Mouse (Mus musculus): Measurements from ENCODE around the gene Sept8. TPM values are rescaled to one million over a fixed set of nuclear protein-coding genes. Genes with fewer than 3 reads are reported as not detected.

Sept8 gene
- polyA plus RNA-seq, 1 experiment = 15.6 TPM

- DNase-seq = no peak
- no peak overlapping the region for H3K27ac ChIP-seq (ENCODE audit: insufficient read depth, low read depth, low read length)
- H3K27me3 ChIP-seq (replicated peaks; ENCODE audit: control insufficient read depth, insufficient read depth, low read length) = no peaks in the 10 kb centered on the region
- H3K36me3 ChIP-seq (ENCODE audit: control insufficient read depth, insufficient read depth, low read length) = peaks cover 1% of the 10 kb centered on the region
- H3K4me3 ChIP-seq (ENCODE audit: insufficient read depth, low read depth, low read length) = no peak overlapping the region
- H3K4me1 ChIP-seq (ENCODE audit: control insufficient read depth, insufficient read depth, low read length) = no peaks in the 10 kb centered on the region
- WGBS = 84% methylated on average over 8 of the region's 8 CpGs
- TF ChIP-seq CTCF (conservative IDR thresholded peaks at IDR 0.05; ENCODE audit: insufficient read depth, insufficient read length, low read depth, low read length) (no peak), POLR2A (IDR thresholded peaks at IDR 0.05; ENCODE audit: low read depth, low read length) (no peak)
These were observed 69.2 kb downstream of the Sept8 start for GRCm38 (mm10) chr11:53588279-53588678.

GRCm38 (mm10) chr11:53590368-53590768 is 71.3 kb downstream of the Sept8 start:
- DNase-seq = no peak
- TF ChIP-seq CTCF (conservative IDR thresholded peaks at IDR 0.05; ENCODE audit: insufficient read depth, insufficient read length, low read depth, low read length) (peak; percentile 64), POLR2A (IDR thresholded peaks at IDR 0.05; ENCODE audit: low read depth, low read length) (no peak)
- H3K4me1 ChIP-seq (ENCODE audit: control insufficient read depth, insufficient read depth, low read length) = no peaks in the 10 kb centered on the region
- no peaks in the 10 kb centered on the region; the same call in none of the 2 replicates for H3K36me3 ChIP-seq (ENCODE audit: control insufficient read depth, insufficient read depth, low read length)
- H3K27ac ChIP-seq (ENCODE audit: insufficient read depth, low read depth, low read length) = no peak overlapping the region
- no peak overlapping the region for H3K4me3 ChIP-seq (ENCODE audit: insufficient read depth, low read depth, low read length)
- H3K27me3 ChIP-seq (replicated peaks; ENCODE audit: control insufficient read depth, insufficient read depth, low read length) = no peaks in the 10 kb centered on the region
- 58% methylated on average over 15 of the region's 15 CpGs for WGBS

- Histone ChIP-seq H3K27ac (ENCODE audit: insufficient read depth, low read depth, low read length) (no peak overlapping the region), H3K4me1 (ENCODE audit: control insufficient read depth, insufficient read depth, low read length) (no peaks in the 10 kb centered on the region), H3K36me3 (ENCODE audit: control insufficient read depth, insufficient read depth, low read length) (no peaks in the 10 kb centered on the region; the same call in none of the 2 replicates), H3K27me3 (replicated peaks; ENCODE audit: control insufficient read depth, insufficient read depth, low read length) (no peaks in the 10 kb centered on the region), H3K4me3 (ENCODE audit: insufficient read depth, low read depth, low read length) (no peak overlapping the region)
- DNase-seq = no peak
- TF ChIP-seq POLR2A (IDR thresholded peaks at IDR 0.05; ENCODE audit: low read depth, low read length) (no peak), CTCF (conservative IDR thresholded peaks at IDR 0.05; ENCODE audit: insufficient read depth, insufficient read length, low read depth, low read length) (no peak)
- 93% methylated on average over 5 of the region's 5 CpGs for WGBS
These were observed 72.1 kb downstream of the Sept8 start for GRCm38 (mm10) chr11:53591116-53591515.

Other genes with a start within 250 kb of the Sept8 start
- 21.1 and 24.8 TPM in 2 replicates for gene Hspa4, start 218.8 kb upstream of the Sept8 start, polyA plus RNA-seq (2012; rRNA removed)
- 4.9 and 5.0 TPM in 2 replicates for gene Zcchc10, start 194.6 kb upstream of the Sept8 start, polyA plus RNA-seq (2012; rRNA removed)
- 18.0 and 18.7 TPM in 2 replicates for gene Aff4, start 168.4 kb upstream of the Sept8 start, polyA plus RNA-seq (2012; rRNA removed)
- gene Leap2, start 96.1 kb upstream of the Sept8 start, polyA plus RNA-seq (2012; rRNA removed) = not detected in 2 replicates
- 1,048 and 1,200 TPM in 2 replicates for gene Uqcrq, start 88.4 kb upstream of the Sept8 start, polyA plus RNA-seq (2012; rRNA removed)
- gene Gdf9, start 88.2 kb upstream of the Sept8 start, polyA plus RNA-seq (2012; rRNA removed) = 0.29 and 0.42 TPM in 2 replicates
- gene Gm10447, start 62.1 kb upstream of the Sept8 start, polyA plus RNA-seq (2012; rRNA removed) = 0.05 and 0.10 TPM in 2 replicates
- 0.88 and 1.2 TPM in 2 replicates for gene Shroom1, start 62.1 kb upstream of the Sept8 start, polyA plus RNA-seq (2012; rRNA removed)
- not detected in 2 replicates for gene Gm9837, start 48.8 kb upstream of the Sept8 start, polyA plus RNA-seq (2012; rRNA removed)
- gene Gm9945, start 39.1 kb upstream of the Sept8 start, polyA plus RNA-seq (2012; rRNA removed) = not detected in 2 replicates
- gene Sowaha, start 39.0 kb upstream of the Sept8 start, polyA plus RNA-seq (2012; rRNA removed) = 0.84 and 1.8 TPM in 2 replicates
- 7.4 and 7.5 TPM in 2 replicates for gene Kif3a, start 48.1 kb downstream of the Sept8 start, polyA plus RNA-seq (2012; rRNA removed)
- gene Il4, start 99.4 kb downstream of the Sept8 start, polyA plus RNA-seq (2012; rRNA removed) = not detected in 2 replicates
- not detected in 2 replicates for gene Il13, start 115.4 kb downstream of the Sept8 start, polyA plus RNA-seq (2012; rRNA removed)
- 3.0 and 4.0 TPM in 2 replicates for gene Rad50, start 188.1 kb downstream of the Sept8 start, polyA plus RNA-seq (2012; rRNA removed)
- 0.08 TPM in 1 of 2 replicates, not detected in the other for gene Il5, start 201.5 kb downstream of the Sept8 start, polyA plus RNA-seq (2012; rRNA removed)

Measured in kidney, adult 2 months (tissue).